Comparison of ENCODE assay signal across 8 mouse cellular contexts in the genomic region with DNA sequence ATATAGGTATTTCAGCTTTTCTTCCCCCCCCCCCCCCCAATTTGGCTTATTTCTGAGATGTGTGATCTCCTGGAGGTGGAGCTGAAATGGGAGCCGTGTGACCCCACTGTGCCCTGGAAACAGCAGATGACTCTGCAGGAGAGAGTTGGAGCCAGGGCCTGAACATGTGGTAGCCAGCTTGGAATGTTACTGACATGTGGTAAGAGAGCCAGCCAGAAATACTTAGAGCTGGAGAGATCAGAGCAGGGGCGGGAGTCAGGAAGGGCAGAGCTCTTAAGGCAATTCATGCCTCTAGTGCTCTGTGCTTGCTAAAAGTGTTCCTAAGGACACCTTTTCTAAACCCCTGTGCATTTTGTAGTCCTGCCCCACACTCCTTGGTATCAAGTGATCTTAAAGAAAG. TPM values are rescaled to one million over a fixed set of nuclear protein-coding genes. Genes with fewer than 3 reads are reported as not detected.
A peak's percentile ranks its signal among the peaks of the same experiment; 100 is the strongest.
DNase-seq lines count a peak whose midpoint lies in the region; ATAC-seq lines count a peak whose summit lies in the region.

No protein-coding gene starts in this region.

- H3K4me2 ChIP-seq in liver, embryonic 11.5 days: no peak overlapping the region

- no peaks in the 10 kb centered on the region for H3K27me3 ChIP-seq in liver, embryonic 11.5 days (replicated peaks; ENCODE audit: control insufficient read depth, insufficient read depth, low read length)

- H3K9me3 ChIP-seq in liver, embryonic 11.5 days (ENCODE audit: control insufficient read depth, low read length): no peaks in the 10 kb centered on the region

- H3K4me1 ChIP-seq in liver, embryonic 11.5 days (replicated peaks; ENCODE audit: control insufficient read depth, insufficient read depth, low read length): no peaks in the 10 kb centered on the region

- no peak for ATAC-seq in granulocyte monocyte progenitor cell, adult 5-6 weeks (replicated peaks; ENCODE audit: poor library complexity, severe bottlenecking)
- ATAC-seq in liver, embryonic 11.5 days (replicated peaks; ENCODE audit: low FRiP score): no peak

- H3K36me3 ChIP-seq in liver, embryonic 11.5 days (ENCODE audit: control insufficient read depth, insufficient read depth, low read length): peaks cover 13% of the 10 kb centered on the region

- whole genome bisulfite sequencing in liver, embryonic 11.5 days: 70% methylated on average over 2 of the region's 2 CpGs

- H3K27ac ChIP-seq in liver, embryonic 11.5 days (ENCODE audit: low read depth, low read length): no peak overlapping the region

- H3K4me3 ChIP-seq in liver, embryonic 11.5 days (ENCODE audit: low read depth, low read length): no peak overlapping the region

- DNase-seq in 3134 (ENCODE audit: extremely low read depth, insufficient read length, low spot score) (peak; percentile 49), adipocyte (ENCODE audit: low spot score) (peak; percentile 83)
- peak; percentile 62 to 80 for DNase-seq in gastrocnemius, adult 8-10 months (ENCODE audit: low spot score in 2 of 2)
- DNase-seq in kidney, postnatal 10 days: peak; percentile 36
- DNase-seq in layer of hippocampus, adult 8-10 months (ENCODE audit: low spot score in 2 of 2): no peak
- no peak for DNase-seq in liver, embryonic 11.5 days (ENCODE audit: low spot score)
- no peak for DNase-seq in right cerebral cortex, postnatal 36 days (ENCODE audit: low spot score in 2 of 2)

- no peak overlapping the region for H3K9ac ChIP-seq in liver, embryonic 11.5 days (ENCODE audit: low read depth, low read length)

RNA-seq across cellular contexts. Expression of gene Mrc2, which starts 10.0 kb away (rescaled TPM):
- total RNA-seq in gastrocnemius, adult 8-10 months (2022): 1 to 10 TPM; 5.2 to 7.6 (median 6.0) TPM
- total RNA-seq in granulocyte monocyte progenitor cell, adult 5-6 weeks (2014; fragmentation: Nextera tagmentation): not detected in 2 replicates
- total RNA-seq in granulocyte monocyte progenitor cell, adult 5-6 weeks (2017): not detected in 2 replicates
- 10 to 100 TPM in 2 of 4 experiments, 1 to 10 TPM in 2; 5.0 to 19.1 (median 9.9) TPM for total RNA-seq in layer of hippocampus, adult 8-10 months (2022)
- 3.3 and 4.8 TPM in 2 replicates for polyA plus RNA-seq in liver, embryonic 11.5 days (2014; fragmentation: Nextera tagmentation; extraction: Ambion mirVana)

Comparison
In these comparisons a context has a peak if more than half of its experiments do, and no peak if none do; other contexts are left out.
1. DNase-seq: peak in 3134 (single experiment), adipocyte (single experiment), gastrocnemius, adult 8-10 months (2 of 2) and kidney, postnatal 10 days (single experiment); none in layer of hippocampus, adult 8-10 months (0 of 2), liver, embryonic 11.5 days (single experiment) and right cerebral cortex, postnatal 36 days (0 of 2).
2. RNA of gene Mrc2, which starts 10.0 kb away (total RNA-seq): 5.0 to 19.1 TPM in layer of hippocampus, adult 8-10 months and 5.2 to 7.6 TPM in gastrocnemius, adult 8-10 months; not detected in granulocyte monocyte progenitor cell, adult 5-6 weeks; every median in the first group is over 4 times any median in the second.